Mouse (Mus musculus): Measurements from ENCODE around the gene Mfsd2b. TPM values are rescaled to one million over a fixed set of nuclear protein-coding genes. Genes with fewer than 3 reads are reported as not detected.

Mfsd2b gene
- polyA plus RNA-seq, 1 experiment = 4.7 TPM

DNA sequence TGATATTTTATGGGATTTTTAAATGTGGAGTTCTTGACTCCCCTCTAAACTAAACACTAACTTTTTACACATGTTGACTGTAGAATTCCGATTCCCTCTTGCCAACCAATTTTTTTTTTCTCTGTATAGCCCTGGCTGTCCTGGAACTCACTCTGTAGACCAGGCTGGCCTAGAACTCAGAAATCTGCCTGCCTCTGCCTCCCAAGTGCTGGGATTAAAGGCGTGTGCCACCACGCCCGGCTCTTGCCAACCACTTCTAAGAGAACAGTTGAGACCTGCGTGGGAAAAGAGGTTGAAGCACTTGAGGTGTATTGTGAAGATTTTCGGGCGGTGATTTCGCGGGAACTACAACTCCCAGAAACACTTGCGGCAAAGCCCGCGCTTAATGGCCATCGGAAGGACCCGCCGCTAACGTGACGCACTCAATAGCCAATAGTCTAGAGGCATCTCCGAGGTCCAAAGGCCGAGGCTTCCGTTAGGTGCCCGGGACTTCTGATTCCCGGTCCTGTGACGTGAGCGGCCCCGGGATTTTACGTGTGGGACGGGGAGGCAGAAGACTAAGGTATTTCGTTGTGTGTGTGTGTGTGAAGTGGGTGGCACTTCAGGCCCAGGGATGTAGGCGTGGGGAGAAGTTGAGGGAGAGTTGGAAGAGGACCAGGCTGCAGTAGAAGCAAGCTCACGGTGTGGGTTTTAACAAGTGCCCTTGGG lies 31.1 kb downstream of the Mfsd2b start, which contains the start of gene Wdcp:
Wdcp (plus strand) TSS at position 414 of the 708 bp plus-strand sequence.
- TF ChIP-seq CTCF (IDR thresholded peaks at IDR 0.05; ENCODE audit: borderline replicate concordance, extremely low read depth, insufficient read depth, insufficient read length) (no peak), POLR2A (IDR thresholded peaks at IDR 0.05; ENCODE audit: borderline replicate concordance, extremely low read depth, insufficient read depth, insufficient read length, poor library complexity, severe bottlenecking) (no peak; the same call in 1 of the 2 replicates)
- peak; percentile 97 for DNase-seq (ENCODE audit: low read depth)

GRCm38 (mm10) chr12:4842456-4842855 lies 31.7 kb downstream of the Mfsd2b start:
- peak; percentile 2 for DNase-seq (ENCODE audit: low read depth)
- no peak for TF ChIP-seq CTCF (IDR thresholded peaks at IDR 0.05; ENCODE audit: borderline replicate concordance, extremely low read depth, insufficient read depth, insufficient read length)
- no peak for TF ChIP-seq POLR2A (IDR thresholded peaks at IDR 0.05; ENCODE audit: borderline replicate concordance, extremely low read depth, insufficient read depth, insufficient read length, poor library complexity, severe bottlenecking)

DNA sequence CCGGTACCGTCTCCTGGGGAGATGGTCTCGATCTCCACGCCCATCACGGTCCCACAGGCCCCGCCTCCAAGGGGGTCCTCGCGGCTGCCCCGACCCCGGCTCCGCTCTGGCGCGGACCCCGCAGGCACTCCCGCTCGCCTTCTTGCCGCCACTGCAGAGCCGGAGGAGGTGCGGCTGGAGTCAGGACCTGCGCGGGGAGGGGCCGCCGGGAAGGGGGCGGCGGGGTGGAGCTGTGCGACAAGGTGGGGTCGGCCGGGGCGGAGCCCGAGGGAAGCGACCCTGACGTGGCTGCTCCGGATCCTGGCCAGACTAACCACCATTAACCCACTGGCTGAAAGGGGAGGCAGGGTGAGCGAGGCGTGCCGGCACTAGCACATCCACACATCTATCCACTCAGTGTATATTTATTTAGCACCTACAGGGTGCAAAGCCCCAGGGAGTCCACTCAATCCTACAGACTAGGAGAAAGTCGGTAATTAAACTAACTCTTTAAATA lies 32.7 kb downstream of the Mfsd2b start, which contains the start of gene Fkbp1b:
Fkbp1b (minus strand) TSS at position 200 of the 496 bp plus-strand sequence.
- peak; percentile 64 for DNase-seq (ENCODE audit: low read depth)
- TF ChIP-seq CTCF (IDR thresholded peaks at IDR 0.05; ENCODE audit: borderline replicate concordance, extremely low read depth, insufficient read depth, insufficient read length) (no peak), POLR2A (IDR thresholded peaks at IDR 0.05; ENCODE audit: borderline replicate concordance, extremely low read depth, insufficient read depth, insufficient read length, poor library complexity, severe bottlenecking) (no peak)

DNA sequence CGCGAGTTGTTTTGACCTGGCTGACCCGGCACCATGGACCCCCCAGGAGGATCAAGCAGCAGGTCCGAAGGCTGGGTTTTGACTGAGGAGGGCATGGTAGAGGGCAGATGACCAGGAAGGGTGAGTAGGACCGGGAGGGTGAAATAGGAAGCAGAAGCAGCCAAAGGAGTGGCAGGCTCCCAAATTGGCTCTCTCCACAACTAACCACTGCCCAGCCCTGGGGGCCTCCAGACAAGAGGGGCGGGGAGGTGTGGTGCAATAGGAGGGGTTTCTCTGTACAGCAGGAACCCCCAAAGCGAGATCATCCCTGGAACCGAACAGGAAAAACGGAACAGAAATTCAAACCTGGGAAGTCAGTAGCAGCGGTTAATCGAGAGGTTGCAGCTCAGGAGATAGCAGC lies 33.4 kb downstream of the Mfsd2b start:
- TF ChIP-seq POLR2A (IDR thresholded peaks at IDR 0.05; ENCODE audit: borderline replicate concordance, extremely low read depth, insufficient read depth, insufficient read length, poor library complexity, severe bottlenecking) = no peak
- TF ChIP-seq CTCF (IDR thresholded peaks at IDR 0.05; ENCODE audit: borderline replicate concordance, extremely low read depth, insufficient read depth, insufficient read length) = no peak

DNA sequence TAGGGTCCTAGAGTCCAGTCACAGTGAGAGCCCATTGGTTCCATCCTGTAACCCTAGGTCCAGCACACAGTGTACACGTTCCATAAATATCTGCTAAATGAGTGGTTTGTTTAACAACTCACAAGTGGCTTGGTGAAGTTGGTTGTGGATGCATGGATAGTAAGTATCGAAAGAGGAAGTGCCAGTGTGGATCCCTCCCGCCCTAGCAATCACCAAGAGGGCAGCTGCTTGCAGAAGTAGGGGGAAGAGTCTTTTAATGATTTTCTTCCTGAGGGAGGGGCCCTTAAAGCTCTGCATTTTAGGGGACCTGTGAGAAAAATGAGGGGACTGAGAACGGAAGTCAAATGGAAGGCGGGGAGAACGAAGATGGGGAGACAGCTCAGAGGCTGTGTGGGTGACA lies 34.1 kb downstream of the Mfsd2b start:
- TF ChIP-seq CTCF (IDR thresholded peaks at IDR 0.05; ENCODE audit: borderline replicate concordance, extremely low read depth, insufficient read depth, insufficient read length) (no peak), POLR2A (IDR thresholded peaks at IDR 0.05; ENCODE audit: borderline replicate concordance, extremely low read depth, insufficient read depth, insufficient read length, poor library complexity, severe bottlenecking) (no peak)
- DNase-seq (ENCODE audit: low read depth) = no peak

More for the DNA sequence above, 33.4 kb downstream of the Mfsd2b start:
- peak; percentile 19 for DNase-seq (ENCODE audit: low read depth)

- TF ChIP-seq POLR2A (IDR thresholded peaks at IDR 0.05; ENCODE audit: borderline replicate concordance, extremely low read depth, insufficient read depth, insufficient read length, poor library complexity, severe bottlenecking) = no peak
- no peak for TF ChIP-seq CTCF (IDR thresholded peaks at IDR 0.05; ENCODE audit: borderline replicate concordance, extremely low read depth, insufficient read depth, insufficient read length)
- no peak for DNase-seq (ENCODE audit: low read depth)
Observed at GRCm38 (mm10) chr12:4836959-4837358, 37.2 kb downstream of the Mfsd2b start.

- TF ChIP-seq POLR2A (IDR thresholded peaks at IDR 0.05; ENCODE audit: borderline replicate concordance, extremely low read depth, insufficient read depth, insufficient read length, poor library complexity, severe bottlenecking) (no peak), CTCF (IDR thresholded peaks at IDR 0.05; ENCODE audit: borderline replicate concordance, extremely low read depth, insufficient read depth, insufficient read length) (no peak)
- DNase-seq (ENCODE audit: low read depth) = no peak
Observed at GRCm38 (mm10) chr12:4827256-4827655, 46.9 kb downstream of the Mfsd2b start.

GRCm38 (mm10) chr12:4817361-4818101 lies 56.6 kb downstream of the Mfsd2b start, which contains the start of gene Sf3b6:
Gene Sf3b6, plus strand, starts transcription at chr12:4817544.
- DNase-seq (ENCODE audit: low read depth) = peak; percentile 99
- no peak for TF ChIP-seq CTCF (IDR thresholded peaks at IDR 0.05; ENCODE audit: borderline replicate concordance, extremely low read depth, insufficient read depth, insufficient read length)
- peak; percentile 89; the same call in 1 of the 2 replicates for TF ChIP-seq POLR2A (IDR thresholded peaks at IDR 0.05; ENCODE audit: borderline replicate concordance, extremely low read depth, insufficient read depth, insufficient read length, poor library complexity, severe bottlenecking)

- no peak for DNase-seq (ENCODE audit: low read depth)
- TF ChIP-seq POLR2A (IDR thresholded peaks at IDR 0.05; ENCODE audit: borderline replicate concordance, extremely low read depth, insufficient read depth, insufficient read length, poor library complexity, severe bottlenecking) (no peak), CTCF (IDR thresholded peaks at IDR 0.05; ENCODE audit: borderline replicate concordance, extremely low read depth, insufficient read depth, insufficient read length) (no peak)
Observed at GRCm38 (mm10) chr12:4816680-4817360, 57.3 kb downstream of the Mfsd2b start.

DNA sequence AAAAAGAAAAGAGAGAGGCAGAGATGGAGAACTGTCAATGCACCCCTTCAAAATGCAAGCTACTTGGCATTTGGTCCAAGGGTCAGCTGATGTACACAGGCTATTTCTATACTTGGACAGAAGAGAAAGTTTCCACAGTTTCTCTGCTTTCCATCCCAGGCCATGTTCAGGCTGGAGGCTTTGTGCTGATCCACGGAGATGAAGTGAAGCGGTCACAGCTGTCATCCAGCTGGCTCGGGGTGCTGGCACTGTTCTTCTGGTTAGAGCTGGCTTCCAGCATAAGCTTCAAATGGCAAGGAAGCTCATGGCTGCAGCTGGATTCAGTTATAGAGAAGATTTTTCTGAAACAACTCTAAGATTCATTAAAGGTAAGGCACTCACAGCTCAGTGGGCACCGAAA lies 60.5 kb downstream of the Mfsd2b start:
- no peak for DNase-seq (ENCODE audit: low read depth)
- TF ChIP-seq CTCF (IDR thresholded peaks at IDR 0.05; ENCODE audit: borderline replicate concordance, extremely low read depth, insufficient read depth, insufficient read length) = no peak
- no peak for TF ChIP-seq POLR2A (IDR thresholded peaks at IDR 0.05; ENCODE audit: borderline replicate concordance, extremely low read depth, insufficient read depth, insufficient read length, poor library complexity, severe bottlenecking)

Other genes starting within 250 kb of the Mfsd2b start
- gene Fam228a, start 135.9 kb downstream of the Mfsd2b start, polyA plus RNA-seq (2012; rRNA removed) = 1.6 and 1.8 TPM in 2 replicates
- 8.2 and 8.7 TPM in 2 replicates for gene Pfn4, start 105.3 kb downstream of the Mfsd2b start, polyA plus RNA-seq (2012; rRNA removed)
- 5.7 TPM in 2 replicates for gene Fam228b, start 105.1 kb downstream of the Mfsd2b start, polyA plus RNA-seq (2012; rRNA removed)
- 161 and 173 TPM in 2 replicates for gene Sf3b6, start 56.8 kb downstream of the Mfsd2b start, polyA plus RNA-seq (2012; rRNA removed)
- 30.0 and 31.0 TPM in 2 replicates for gene Fkbp1b, start 32.8 kb downstream of the Mfsd2b start, polyA plus RNA-seq (2012; rRNA removed)
- 10.8 and 12.2 TPM in 2 replicates for gene Wdcp, start 31.1 kb downstream of the Mfsd2b start, polyA plus RNA-seq (2012; rRNA removed)
- 11.0 and 13.5 TPM in 2 replicates for gene Ubxn2a, start 33.3 kb upstream of the Mfsd2b start, polyA plus RNA-seq (2012; rRNA removed)
- 26.4 and 31.8 TPM in 2 replicates for gene Atad2b, start 43.0 kb upstream of the Mfsd2b start, polyA plus RNA-seq (2012; rRNA removed)